Mouse (Mus musculus): Measurements from ENCODE around the gene Tbc1d22b. TPM values are rescaled to one million over a fixed set of nuclear protein-coding genes. Genes with fewer than 3 reads are reported as not detected.
"Not testable (repeated sequence)": the region's sequence is repeated elsewhere in the genome, so short reads cannot be mapped to it uniquely, and the experiment has no call there.

Tbc1d22b gene
- total and polyA plus RNA-seq, 3 experiments: 8.0 to 53.8 (median 30.7) TPM

DNA sequence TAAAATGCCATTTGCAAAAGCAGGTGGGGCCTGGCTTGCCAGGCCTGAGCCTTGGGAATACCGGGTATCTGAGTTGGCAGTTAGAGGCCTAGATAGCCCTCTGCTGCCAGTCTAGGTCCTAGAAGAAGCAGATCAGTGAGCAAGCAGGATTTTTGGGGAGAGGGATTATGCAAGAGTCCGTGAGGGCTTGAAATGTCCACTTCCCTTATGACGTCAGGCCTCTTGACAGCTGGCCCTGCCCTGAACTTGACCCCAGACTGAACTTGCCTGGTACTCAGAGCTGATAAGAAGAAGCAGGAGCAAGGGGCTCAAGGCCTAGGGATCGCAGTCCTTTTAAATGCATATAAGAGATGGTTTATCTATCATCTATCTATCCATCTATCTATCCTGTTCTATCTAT is 51.8 kb downstream of the Tbc1d22b start:
- H3K79me2 ChIP-seq (ENCODE audit: control insufficient read depth, insufficient read depth, low read length, poor library complexity): no peaks in the 10 kb centered on the region
- H3K36me3 ChIP-seq (ENCODE audit: control insufficient read depth in 1 of 2, insufficient read depth in 2 of 2, low read length in 2 of 2): no peaks in the 10 kb centered on the region; a peak in 1 of 4 replicates
- DNase-seq (ENCODE audit: low read depth, low spot score): no peak
- H3K4me3 ChIP-seq (ENCODE audit: control insufficient read depth in 1 of 2, insufficient read depth in 1 of 2, low read depth in 2 of 2, low read length in 2 of 2): no peak overlapping the region
- H3K27ac ChIP-seq (ENCODE audit: control insufficient read depth, low read depth, low read length): no peak overlapping the region
- no peaks in the 10 kb centered on the region for H3K9me3 ChIP-seq (replicated peaks; ENCODE audit: insufficient read depth, low read length)
- no peak for TF ChIP-seq ZC3H11A (IDR thresholded peaks at IDR 0.05; ENCODE audit: low read depth, low read length)
- TF ChIP-seq RAD21 (IDR thresholded peaks at IDR 0.05; ENCODE audit: low read depth, low read length): no peak
- TF ChIP-seq NELFE (IDR thresholded peaks at IDR 0.05; ENCODE audit: low read depth, low read length): no peak
- no peak overlapping the region for H3K9ac ChIP-seq (ENCODE audit: control insufficient read depth, low read depth, low read length, poor library complexity, severe bottlenecking)
- no peaks in the 10 kb centered on the region for H3K27me3 ChIP-seq (ENCODE audit: control insufficient read depth in 1 of 2, insufficient read depth in 2 of 2, low read length in 2 of 2)
- no peaks in the 10 kb centered on the region for H3K4me1 ChIP-seq (ENCODE audit: control insufficient read depth in 1 of 2, insufficient read depth in 2 of 2, low read length in 2 of 2)

- Histone ChIP-seq H3K36me3 (ENCODE audit: control insufficient read depth in 1 of 2, insufficient read depth in 2 of 2, low read length in 2 of 2) (no peaks in the 10 kb centered on the region; a peak in 1 of 4 replicates), H3K27me3 (ENCODE audit: control insufficient read depth in 1 of 2, insufficient read depth in 2 of 2, low read length in 2 of 2) (no peaks in the 10 kb centered on the region), H3K79me2 (ENCODE audit: control insufficient read depth, insufficient read depth, low read length, poor library complexity) (no peaks in the 10 kb centered on the region), H3K4me1 (ENCODE audit: control insufficient read depth in 1 of 2, insufficient read depth in 2 of 2, low read length in 2 of 2) (no peaks in the 10 kb centered on the region), H3K9ac (ENCODE audit: control insufficient read depth, low read depth, low read length, poor library complexity, severe bottlenecking) (no peak overlapping the region), H3K27ac (ENCODE audit: control insufficient read depth, low read depth, low read length) (no peak overlapping the region), H3K4me3 (ENCODE audit: control insufficient read depth in 1 of 2, insufficient read depth in 1 of 2, low read depth in 2 of 2, low read length in 2 of 2) (no peak overlapping the region), H3K9me3 (replicated peaks; ENCODE audit: insufficient read depth, low read length) (no peaks in the 10 kb centered on the region)
- TF ChIP-seq SIN3A (IDR thresholded peaks at IDR 0.05; ENCODE audit: low read length): 0 out of 2 replicates have a peak, but pooled peaks have one; percentile 21
- peak; percentile 87 for TF ChIP-seq SMC3 (IDR thresholded peaks at IDR 0.05; ENCODE audit: low read depth, low read length)
- TF ChIP-seq ZC3H11A (IDR thresholded peaks at IDR 0.05; ENCODE audit: low read depth, low read length): peak; percentile 63
- no peak for TF ChIP-seq NELFE (IDR thresholded peaks at IDR 0.05; ENCODE audit: low read depth, low read length)
- no peak for TF ChIP-seq CHD2 (IDR thresholded peaks at IDR 0.05; ENCODE audit: low read length)
- peak; percentile 92 to 98 (median 93) for TF ChIP-seq CTCF (IDR thresholded peaks at IDR 0.05 in 2 of 3, conservative IDR thresholded peaks at IDR 0.05 in 1 of 3; ENCODE audit: control insufficient read depth in 1 of 3, insufficient read depth in 1 of 3, low read depth in 2 of 3, low read length in 3 of 3, poor library complexity in 1 of 3, severe bottlenecking in 1 of 3)
- TF ChIP-seq RAD21 (IDR thresholded peaks at IDR 0.05; ENCODE audit: low read depth, low read length): peak; percentile 80
- TF ChIP-seq USF2 (IDR thresholded peaks at IDR 0.05; ENCODE audit: borderline replicate concordance in 1 of 2, insufficient read depth in 1 of 2, low read depth in 1 of 2, low read length in 2 of 2): no peak
- peak; percentile 68 for DNase-seq (ENCODE audit: low read depth, low spot score)
These were observed 53.7 kb downstream of the Tbc1d22b start for GRCm38 (mm10) chr17:29603283-29603682.

- not testable (repeated sequence) for H3K9me3 ChIP-seq (replicated peaks; ENCODE audit: insufficient read depth, low read length); H3K27ac ChIP-seq (ENCODE audit: control insufficient read depth, low read depth, low read length); H3K36me3 ChIP-seq (ENCODE audit: control insufficient read depth in 1 of 2, insufficient read depth in 2 of 2, low read length in 2 of 2); H3K9ac ChIP-seq (ENCODE audit: control insufficient read depth, low read depth, low read length, poor library complexity, severe bottlenecking); H3K4me3 ChIP-seq (ENCODE audit: control insufficient read depth in 1 of 2, insufficient read depth in 1 of 2, low read depth in 2 of 2, low read length in 2 of 2); H3K27me3 ChIP-seq (ENCODE audit: control insufficient read depth in 1 of 2, insufficient read depth in 2 of 2, low read length in 2 of 2)
- TF ChIP-seq CTCF (IDR thresholded peaks at IDR 0.05 in 2 of 3, conservative IDR thresholded peaks at IDR 0.05 in 1 of 3; ENCODE audit: control insufficient read depth in 1 of 3, insufficient read depth in 1 of 3, low read depth in 2 of 3, low read length in 3 of 3, poor library complexity in 1 of 3, severe bottlenecking in 1 of 3): peak in 1 of 3 experiments; percentile 20; a peak in 1 of 6 replicates
- TF ChIP-seq ZNF384 (IDR thresholded peaks at IDR 0.05; ENCODE audit: low read depth, low read length): peak; percentile 68
- peak; percentile 76 for TF ChIP-seq TBP (IDR thresholded peaks at IDR 0.05; ENCODE audit: low read depth, low read length)
- peak; percentile 41 for DNase-seq (ENCODE audit: low read depth, low spot score)
- H3K79me2 ChIP-seq (ENCODE audit: control insufficient read depth, insufficient read depth, low read length, poor library complexity): peaks cover 36% of the 10 kb centered on the region
- H3K4me1 ChIP-seq (ENCODE audit: control insufficient read depth in 1 of 2, insufficient read depth in 2 of 2, low read length in 2 of 2): peaks cover 0 to 12% of the 10 kb centered on the region in 2 experiments; a peak in 2 of 4 replicates
These were observed 63.9 kb downstream of the Tbc1d22b start for GRCm38 (mm10) chr17:29613453-29613852.

Data from MEL (cell line).